Mouse (Mus musculus) stomach, embryonic 16.5 days (tissue): ENCODE results near the gene Rps5. TPM values are rescaled to one million over a fixed set of nuclear protein-coding genes. Genes with fewer than 3 reads are reported as not detected.
"Not testable (repeated sequence)": the region's sequence is repeated elsewhere in the genome, so short reads cannot be mapped to it uniquely, and the experiment has no call there.

Source experiments
- ATAC-seq: fragments of 200-750 bp; cut with Nextera tagmentation; 2 replicates; pipeline ENCODE4 v1.8.0; 2017; ENCODE audit warnings: moderate number of reproducible peaks, moderate TSS enrichment; ENCODE audit not compliant: insufficient read depth, low FRiP score
- H3K27ac ChIP-seq: fragments of 300-500 bp; sonication (generic); 2 replicates; pipeline ENCODE4 v1.5.1; 2014; ENCODE audit warnings: low read length
- H3K27me3 ChIP-seq: fragments of 300-500 bp; sonication (generic); 2 replicates; pipeline ENCODE4 v1.6.1; 2014; ENCODE audit warnings: low read length, control low read depth, mixed read lengths; ENCODE audit not compliant: control insufficient read depth, insufficient read depth
- H3K36me3 ChIP-seq: fragments of 300-500 bp; sonication (generic); 2 replicates; pipeline ENCODE4 v1.6.1; 2014; ENCODE audit warnings: low read length; ENCODE audit not compliant: control insufficient read depth, insufficient read depth
- H3K4me1 ChIP-seq: fragments of 300-500 bp; sonication (generic); 2 replicates; pipeline ENCODE4 v1.6.1; 2014; ENCODE audit warnings: low read length, control low read depth, mixed read lengths; ENCODE audit not compliant: control insufficient read depth, insufficient read depth
- H3K4me2 ChIP-seq: fragments of 300-500 bp; sonication (generic); 2 replicates; pipeline ENCODE4 v1.6.1; 2014; ENCODE audit warnings: low read depth, low read length, mixed read lengths
- H3K4me3 ChIP-seq: fragments of 300-500 bp; sonication (generic); replicated peaks from 2 replicates; pipeline ENCODE4 v1.5.1; 2014; ENCODE audit warnings: mild to moderate bottlenecking, low read length
- H3K9ac ChIP-seq: fragments of 300-500 bp; sonication (generic); 2 replicates; pipeline ENCODE4 v1.6.1; 2014; ENCODE audit warnings: low read length
- H3K9me3 ChIP-seq: fragments of 300-500 bp; sonication (generic); replicated peaks from 2 replicates; pipeline ENCODE4 v1.6.1; 2016; ENCODE audit warnings: low read length, control low read depth; ENCODE audit not compliant: control insufficient read depth
- WGBS: fragments of 180-500 bp; shearing (Covaris S2); extraction: QIAGEN DNeasy Blood & Tissue Kit; methylation state at CpG from one replicate; pipeline ENCODE4 v1.1.7; 2014; 5-methylcytosine and 5-hydroxymethylcytosine counted together
- polyA plus RNA-seq: library from polyadenylated mRNA; unstranded; fragments of >200 nt; fragmentation: Nextera tagmentation; extraction: Ambion mirVana; gene quantifications from 2 replicates; pipeline ENCODE4 v1.2.1, GENCODE M21; 2015

Gene Rps5
- 869 and 872 TPM in 2 replicates for polyA plus RNA-seq

GRCm38 (mm10) chr7:12921705-12922465 lies at the start of gene Rps5:
Gene Rps5, plus strand, starts transcription at chr7:12922290.
- no peaks in the 10 kb centered on the region for H3K27me3 ChIP-seq
- peak; percentile 98 for ATAC-seq
- H3K4me2 ChIP-seq = peak within 1 kb of the TSS; percentile 98
- no peaks in the 10 kb centered on the region for H3K9me3 ChIP-seq
- H3K27ac ChIP-seq = peak within 1 kb of the TSS; percentile 97
- peak within 1 kb of the TSS; percentile 89 for H3K4me3 ChIP-seq
- peaks cover 38% of the 10 kb centered on the region for H3K36me3 ChIP-seq
- peak within 1 kb of the TSS; percentile 93 for H3K9ac ChIP-seq
- H3K4me1 ChIP-seq = peaks cover 16% of the 10 kb centered on the region
- under 1% methylated on average over 55 of the region's 55 CpGs for WGBS

- Histone ChIP-seq H3K36me3 (no peaks in the 10 kb centered on the region), H3K27ac (no peak overlapping the region), H3K9me3 (no peaks in the 10 kb centered on the region), H3K9ac (no peak overlapping the region), H3K27me3 (no peaks in the 10 kb centered on the region), H3K4me1 (no peaks in the 10 kb centered on the region), H3K4me3 (no peak overlapping the region), H3K4me2 (no peak overlapping the region)
- 21% methylated on average over 3 of the region's 3 CpGs for WGBS
- ATAC-seq = no peak
These were observed 47.8 kb upstream of the Rps5 start for GRCm38 (mm10) chr7:12874301-12874700.

GRCm38 (mm10) chr7:12880036-12880435 lies 42.1 kb upstream of the Rps5 start:
- H3K4me3 ChIP-seq = no peak overlapping the region
- H3K36me3 ChIP-seq = peaks cover 4% of the 10 kb centered on the region; the same call in 1 of the 2 replicates
- no peak overlapping the region for H3K4me2 ChIP-seq
- H3K27ac ChIP-seq = no peak overlapping the region
- H3K9ac ChIP-seq = no peak overlapping the region
- H3K4me1 ChIP-seq = 0 out of 2 replicates have a peak, but pooled peaks cover 6% of the 10 kb centered on the region
- H3K27me3 ChIP-seq = no peaks in the 10 kb centered on the region
- ATAC-seq = no peak
- no peaks in the 10 kb centered on the region for H3K9me3 ChIP-seq

- Histone ChIP-seq H3K4me3 (peak overlapping the region; percentile 75), H3K9ac (peak overlapping the region; percentile 84), H3K4me2 (peak overlapping the region; percentile 72)
- H3K27me3 ChIP-seq, ATAC-seq, H3K4me1 ChIP-seq, H3K36me3 ChIP-seq, H3K27ac ChIP-seq, H3K9me3 ChIP-seq: not testable (repeated sequence)
- WGBS = 48% methylated on average over 8 of the region's 8 CpGs
These were observed 41.6 kb upstream of the Rps5 start for GRCm38 (mm10) chr7:12880497-12880896.

- WGBS = under 1% methylated on average over 35 of the region's 35 CpGs
- 0 out of 2 replicates have a peak, but pooled peaks cover 6% of the 10 kb centered on the region for H3K4me1 ChIP-seq
- H3K9ac ChIP-seq = peak within 1 kb of the TSS; percentile 84
- peak; percentile 100 for ATAC-seq
- H3K27me3 ChIP-seq = no peaks in the 10 kb centered on the region
- H3K27ac ChIP-seq = no peak within 1 kb of the TSS
- no peaks in the 10 kb centered on the region for H3K9me3 ChIP-seq
- H3K4me2 ChIP-seq = peak within 1 kb of the TSS; percentile 72
- H3K4me3 ChIP-seq = peak within 1 kb of the TSS; percentile 75
- H3K36me3 ChIP-seq = peaks cover 9% of the 10 kb centered on the region
These were observed 41.0 kb upstream of the Rps5 start, which contains the start of gene Zfp128 for GRCm38 (mm10) chr7:12880911-12881660. Gene Zfp128, plus strand, starts transcription at chr7:12881177.

- no peaks in the 10 kb centered on the region for H3K27me3 ChIP-seq
- no peaks in the 10 kb centered on the region for H3K9me3 ChIP-seq
- ATAC-seq = no peak
- H3K4me1 ChIP-seq = 0 out of 2 replicates have a peak, but pooled peaks cover 2% of the 10 kb centered on the region
- no peak overlapping the region for H3K9ac ChIP-seq
- no peak overlapping the region for H3K4me2 ChIP-seq
- H3K36me3 ChIP-seq = peaks cover 26% of the 10 kb centered on the region
- 88% methylated on average over 12 of the region's 12 CpGs for WGBS
- H3K27ac ChIP-seq = no peak overlapping the region
- no peak overlapping the region for H3K4me3 ChIP-seq
These were observed 35.4 kb upstream of the Rps5 start for GRCm38 (mm10) chr7:12886563-12887266.

GRCm38 (mm10) chr7:12887585-12887984 lies 34.5 kb upstream of the Rps5 start:
- 87% methylated on average over 5 of the region's 5 CpGs for WGBS
- no peak for ATAC-seq

GRCm38 (mm10) chr7:12890928-12891327 lies 31.2 kb upstream of the Rps5 start:
- H3K4me1 ChIP-seq = no peaks in the 10 kb centered on the region
- WGBS = 93% methylated on average over 14 of the region's 14 CpGs
- no peak overlapping the region for H3K27ac ChIP-seq
- H3K4me3 ChIP-seq = no peak overlapping the region
- no peaks in the 10 kb centered on the region for H3K9me3 ChIP-seq
- ATAC-seq = no peak
- no peak overlapping the region for H3K4me2 ChIP-seq
- H3K9ac ChIP-seq = no peak overlapping the region
- no peaks in the 10 kb centered on the region for H3K27me3 ChIP-seq
- H3K36me3 ChIP-seq = peaks cover 18% of the 10 kb centered on the region

More at GRCm38 (mm10) chr7:12887585-12887984, 34.5 kb upstream of the Rps5 start:
- Histone ChIP-seq H3K4me2 (no peak overlapping the region), H3K9ac (no peak overlapping the region), H3K27ac (no peak overlapping the region), H3K4me3 (no peak overlapping the region), H3K4me1 (no peaks in the 10 kb centered on the region), H3K9me3 (no peaks in the 10 kb centered on the region), H3K36me3 (peaks cover 26% of the 10 kb centered on the region), H3K27me3 (no peaks in the 10 kb centered on the region)
